Mouse (Mus musculus) thymus, adult 2 months (tissue): ENCODE data around the gene Fbxw7. TPM values are rescaled to one million over a fixed set of nuclear protein-coding genes. Genes with fewer than 3 reads are reported as not detected.

ENCODE experiments used
- DNase-seq: peaks from one replicate; pipeline ENCODE4 v3.0.0; 2021
- H3K27ac ChIP-seq: fragments of 200-500 bp; 2 replicates; pipeline ENCODE4 v1.5.1; 2012; ENCODE audit warnings: low read length, control low read depth; ENCODE audit not compliant: control insufficient read depth, insufficient read depth
- H3K27me3 ChIP-seq: fragments of 200-500 bp; 2 replicates; pipeline ENCODE4 v1.6.1; 2012; ENCODE audit warnings: mild to moderate bottlenecking, low read length, moderate library complexity, mixed read lengths; ENCODE audit not compliant: control insufficient read depth, insufficient read depth
- H3K36me3 ChIP-seq: fragments of 200-500 bp; 2 replicates; pipeline ENCODE4 v1.6.1; 2012; ENCODE audit warnings: mild to moderate bottlenecking, low read length, moderate library complexity; ENCODE audit not compliant: control insufficient read depth, insufficient read depth
- H3K4me1 ChIP-seq: fragments of 200-500 bp; replicated peaks from 2 replicates; pipeline ENCODE4 v1.6.1; 2012; ENCODE audit warnings: low read length; ENCODE audit not compliant: control insufficient read depth, insufficient read depth
- H3K4me3 ChIP-seq: fragments of 200-500 bp; 2 replicates; pipeline ENCODE4 v1.5.1; 2012; ENCODE audit warnings: mild to moderate bottlenecking, low read length, control low read depth, moderate library complexity; ENCODE audit not compliant: control insufficient read depth, insufficient read depth
- CTCF ChIP-seq: fragments of 200-500 bp; IDR thresholded peaks from 2 replicates; pipeline ENCODE4 v1.5.1; 2012; ENCODE audit warnings: mild to moderate bottlenecking, control low read depth, low read length, moderate library complexity, borderline replicate concordance; ENCODE audit not compliant: control insufficient read depth, poor library complexity, insufficient read depth; ENCODE audit errors: extremely low read depth
- POLR2A ChIP-seq: fragments of 200-500 bp; IDR thresholded peaks from 2 replicates; pipeline ENCODE4 v1.6.1; 2012; ENCODE audit warnings: mild to moderate bottlenecking, low read length, control low read depth, moderate library complexity; ENCODE audit not compliant: control insufficient read depth, poor library complexity, insufficient read depth; ENCODE audit errors: extremely low read depth
- WGBS: fragments of 180-500 bp; shearing (Covaris S2); methylation state at CpG from one replicate; pipeline ENCODE4 v1.1.7; 2018; 5-methylcytosine and 5-hydroxymethylcytosine counted together
- polyA plus RNA-seq: library from polyadenylated mRNA; depleted of rRNA; stranded (reverse); fragments of >200 nt; gene quantifications from 2 replicates; pipeline ENCODE4 v1.2.3, GENCODE M21; 2012

Gene Fbxw7
- polyA plus RNA-seq, 1 experiment = 8.3 TPM

DNA sequence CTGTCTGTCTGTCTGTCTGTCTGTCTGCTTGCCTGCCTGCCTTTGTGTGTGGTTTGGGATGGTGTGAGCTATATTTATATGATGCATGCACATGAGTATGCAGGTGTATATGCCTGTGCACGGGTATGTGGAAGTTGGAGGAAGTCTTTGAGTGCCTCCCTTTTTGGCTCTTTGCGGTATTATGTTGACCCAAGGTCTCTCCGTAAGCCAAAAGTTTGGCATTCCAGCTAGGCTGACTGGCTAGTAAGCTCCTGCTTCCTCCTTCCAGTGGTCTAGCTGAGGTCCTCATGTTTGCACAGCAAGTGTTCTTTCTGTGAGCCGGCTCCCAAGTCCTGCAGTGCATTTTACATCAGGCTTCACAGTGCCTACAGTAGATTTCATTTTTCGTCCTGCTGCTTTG is 24.4 kb downstream of the Fbxw7 start:
- DNase-seq = no peak
- no peak overlapping the region for H3K27ac ChIP-seq
- no peak overlapping the region for H3K4me3 ChIP-seq
- H3K27me3 ChIP-seq = no peaks in the 10 kb centered on the region
- peaks cover 7% of the 10 kb centered on the region for H3K4me1 ChIP-seq
- no peaks in the 10 kb centered on the region for H3K36me3 ChIP-seq
- TF ChIP-seq CTCF (no peak), POLR2A (no peak)
- 86% methylated on average over 5 of the region's 5 CpGs for WGBS

DNA sequence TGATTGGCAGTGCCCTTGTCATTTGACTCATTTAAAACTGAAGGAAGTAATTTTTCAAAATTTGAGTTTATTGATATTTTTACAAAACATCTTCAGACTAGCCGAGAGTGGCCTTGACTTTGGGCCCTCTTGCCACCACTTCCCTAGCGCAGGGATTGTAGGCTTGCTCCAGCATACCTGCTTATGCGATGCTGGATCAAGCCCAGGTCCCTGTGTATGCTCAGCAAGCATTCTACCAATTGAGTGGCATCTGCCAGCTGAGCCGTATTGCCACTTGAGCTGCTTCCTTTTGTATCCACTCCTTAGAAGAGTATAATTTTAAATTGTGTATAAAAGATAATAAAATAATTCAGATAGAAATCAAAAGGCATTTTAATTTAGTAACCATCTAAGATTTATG is 26.2 kb downstream of the Fbxw7 start:
- Histone ChIP-seq H3K4me3 (no peak overlapping the region), H3K4me1 (peaks cover 4% of the 10 kb centered on the region), H3K27ac (no peak overlapping the region), H3K27me3 (no peaks in the 10 kb centered on the region), H3K36me3 (no peaks in the 10 kb centered on the region)
- TF ChIP-seq POLR2A (no peak), CTCF (no peak)
- DNase-seq = no peak
- WGBS = 97% methylated on average over 4 of the region's 4 CpGs

DNA sequence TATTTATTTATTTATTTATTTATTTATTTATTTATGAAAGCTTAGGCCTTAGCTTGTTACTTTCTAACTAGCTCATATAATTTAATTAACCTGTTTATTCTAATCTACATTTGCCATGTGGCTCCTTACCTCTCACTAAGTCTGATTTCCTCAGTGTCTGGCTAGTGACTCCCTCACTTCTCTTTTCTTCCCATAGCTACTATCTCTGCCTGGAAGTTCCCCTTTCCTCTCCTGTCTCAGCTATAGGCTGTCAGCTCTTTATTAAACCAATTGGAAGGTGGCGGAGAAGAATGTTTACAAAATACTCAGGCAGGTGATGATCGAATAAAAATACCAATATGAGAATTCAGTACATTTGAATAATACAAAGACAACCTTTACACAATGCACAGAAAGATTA is 27.7 kb downstream of the Fbxw7 start:
- peaks cover 4% of the 10 kb centered on the region for H3K4me1 ChIP-seq
- no peaks in the 10 kb centered on the region for H3K36me3 ChIP-seq
- H3K27ac ChIP-seq = no peak overlapping the region
- H3K4me3 ChIP-seq = no peak overlapping the region
- TF ChIP-seq CTCF (no peak), POLR2A (no peak)
- no peak for DNase-seq
- H3K27me3 ChIP-seq = no peaks in the 10 kb centered on the region
- 89% methylated on average over 2 of the region's 2 CpGs for WGBS

DNA sequence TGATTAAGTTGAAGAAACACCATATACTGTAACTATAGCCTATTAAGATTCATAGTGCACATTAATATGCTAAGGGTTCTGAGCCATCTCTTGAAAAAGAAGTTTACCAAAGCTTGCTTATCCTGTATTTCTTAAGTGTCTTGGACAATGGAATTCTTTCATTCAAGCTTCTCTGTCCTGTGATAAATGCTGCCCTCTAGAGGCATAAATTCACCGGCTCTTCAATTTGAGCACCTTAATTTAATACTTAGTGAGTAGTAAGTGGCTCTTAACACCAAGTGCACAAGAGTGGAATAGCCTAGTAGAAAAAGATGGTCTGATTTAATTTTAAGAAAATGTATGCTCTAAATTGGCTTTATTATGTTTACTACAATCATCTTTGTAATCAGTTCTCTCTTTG is 28.5 kb downstream of the Fbxw7 start:
- 38% methylated on average over 1 of the region's 1 CpGs for WGBS
- Histone ChIP-seq H3K27me3 (no peaks in the 10 kb centered on the region), H3K27ac (no peak overlapping the region), H3K36me3 (no peaks in the 10 kb centered on the region), H3K4me1 (peaks cover 5% of the 10 kb centered on the region), H3K4me3 (no peak overlapping the region)
- no peak for TF ChIP-seq CTCF
- no peak for TF ChIP-seq POLR2A
- peak; percentile 62 for DNase-seq

DNA sequence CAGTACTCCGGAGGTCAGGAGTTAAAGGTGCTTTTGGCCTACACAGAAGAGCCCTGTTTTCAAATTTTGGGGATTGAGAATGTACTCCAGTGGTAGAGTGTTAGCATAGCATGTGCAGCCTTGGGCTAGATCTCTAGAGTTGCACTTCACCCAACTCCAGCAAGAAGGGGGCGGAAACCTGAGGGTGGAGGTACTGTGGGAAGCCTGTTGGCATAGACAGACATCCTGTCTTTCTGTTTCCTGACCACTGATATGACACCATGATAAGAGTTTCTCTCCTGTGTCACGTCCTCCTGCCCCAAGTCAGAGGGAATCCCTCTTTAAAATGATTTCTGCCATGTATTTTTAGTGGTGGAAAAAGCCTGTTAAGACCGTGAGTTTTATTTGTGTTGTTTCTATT is 33.7 kb downstream of the Fbxw7 start:
- no peak overlapping the region for H3K4me3 ChIP-seq
- TF ChIP-seq POLR2A (no peak), CTCF (no peak)
- H3K27me3 ChIP-seq = no peaks in the 10 kb centered on the region
- 42% methylated on average over 4 of the region's 4 CpGs for WGBS
- H3K36me3 ChIP-seq = no peaks in the 10 kb centered on the region
- no peak overlapping the region for H3K27ac ChIP-seq
- DNase-seq = peak; percentile 44
- peaks cover 4% of the 10 kb centered on the region for H3K4me1 ChIP-seq

DNA sequence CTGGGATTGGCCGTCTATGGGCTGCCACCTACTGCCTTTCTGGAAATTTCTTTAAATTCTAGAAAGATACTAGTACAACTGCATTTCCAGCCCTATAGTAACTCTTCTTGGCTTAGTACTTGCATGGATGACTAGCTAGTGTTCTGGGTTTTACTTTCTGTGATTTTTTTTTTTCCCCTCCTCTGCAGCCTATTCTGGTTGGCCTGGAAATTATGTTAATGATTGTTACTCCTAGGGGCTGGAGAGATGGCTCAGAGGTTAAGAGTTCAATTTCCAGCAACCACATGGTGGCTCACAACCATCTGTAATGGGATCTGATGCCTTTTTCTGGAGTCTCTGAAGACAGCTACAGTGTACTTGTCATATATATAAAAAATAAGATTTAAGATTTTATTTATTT is 35.4 kb downstream of the Fbxw7 start:
- 95% methylated on average over 1 of the region's 1 CpGs for WGBS
- Histone ChIP-seq H3K27me3 (no peaks in the 10 kb centered on the region), H3K36me3 (no peaks in the 10 kb centered on the region), H3K27ac (no peak overlapping the region), H3K4me3 (no peak overlapping the region), H3K4me1 (peaks cover 4% of the 10 kb centered on the region)
- no peak for DNase-seq
- TF ChIP-seq POLR2A (no peak), CTCF (no peak)

DNA sequence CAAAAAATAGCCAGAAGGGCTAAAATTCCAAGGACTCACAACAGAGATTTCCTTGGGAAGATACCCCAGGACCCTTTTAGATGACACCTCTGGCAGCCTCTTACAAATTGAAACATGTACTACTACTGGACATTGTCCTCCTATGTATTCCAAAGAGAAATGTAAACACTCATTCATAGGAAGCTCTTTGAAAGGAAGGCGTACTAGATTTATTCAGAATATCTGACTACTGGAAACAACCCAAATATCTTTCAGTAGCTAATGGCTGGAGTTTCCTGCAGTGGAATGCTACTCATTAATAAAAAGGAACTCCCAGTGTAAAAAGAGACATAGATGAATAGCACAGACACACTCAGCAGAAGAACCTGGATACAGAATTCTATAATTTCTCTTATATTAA is 36.7 kb downstream of the Fbxw7 start:
- DNase-seq = no peak
- Histone ChIP-seq H3K27me3 (no peaks in the 10 kb centered on the region), H3K4me1 (peaks cover 4% of the 10 kb centered on the region), H3K27ac (no peak overlapping the region), H3K4me3 (no peak overlapping the region), H3K36me3 (no peaks in the 10 kb centered on the region)
- WGBS = 95% methylated on average over 1 of the region's 1 CpGs
- TF ChIP-seq CTCF (no peak), POLR2A (no peak)
